Mouse (Mus musculus) MEL (cell line): ENCODE measurements around the gene 2810459M11Rik.

Experiments
- CTCF ChIP-seq, 3 experiments: IDR thresholded peaks in 2 of 3; conservative IDR thresholded peaks in 1 of 3; 2 replicates each; pipeline ENCODE4 v1.5.1; 2011 to 2012; ENCODE audit warnings: low read length in 3 of 3, low read depth in 2 of 3, mild to moderate bottlenecking in 2 of 3, improper control_type of control experiment in 1 of 3, inconsistent platforms in 1 of 3, mixed read lengths in 1 of 3, moderate library complexity in 1 of 3; ENCODE audit not compliant: control insufficient read depth in 1 of 3, insufficient read depth in 1 of 3, poor library complexity in 1 of 3, severe bottlenecking in 1 of 3
- EP300 ChIP-seq, 2 experiments: IDR thresholded peaks; 2 replicates each; pipeline ENCODE4 v1.6.1; 2011; ENCODE audit warnings: improper control_type of control experiment in 2 of 2, low read length in 2 of 2, low read depth in 1 of 2, mild to moderate bottlenecking in 1 of 2
- GATA1 ChIP-seq: IDR thresholded peaks from 2 replicates; pipeline ENCODE4 v1.6.1; 2011; ENCODE audit warnings: low read depth, low read length, improper control_type of control experiment
- MYB ChIP-seq: IDR thresholded peaks from 2 replicates; pipeline ENCODE4 v1.6.1; 2011; ENCODE audit warnings: mild to moderate bottlenecking, low read depth, low read length, improper control_type of control experiment
- POLR2A ChIP-seq, 2 experiments: IDR thresholded peaks; 2 replicates each; pipeline ENCODE4 v1.6.1; 2011 to 2012; ENCODE audit warnings: low read length in 2 of 2, mild to moderate bottlenecking in 2 of 2, control low read depth in 1 of 2, improper control_type of control experiment in 1 of 2, low read depth in 1 of 2, moderate library complexity in 1 of 2; ENCODE audit not compliant: control insufficient read depth in 1 of 2, insufficient read depth in 1 of 2, poor library complexity in 1 of 2

DNA sequence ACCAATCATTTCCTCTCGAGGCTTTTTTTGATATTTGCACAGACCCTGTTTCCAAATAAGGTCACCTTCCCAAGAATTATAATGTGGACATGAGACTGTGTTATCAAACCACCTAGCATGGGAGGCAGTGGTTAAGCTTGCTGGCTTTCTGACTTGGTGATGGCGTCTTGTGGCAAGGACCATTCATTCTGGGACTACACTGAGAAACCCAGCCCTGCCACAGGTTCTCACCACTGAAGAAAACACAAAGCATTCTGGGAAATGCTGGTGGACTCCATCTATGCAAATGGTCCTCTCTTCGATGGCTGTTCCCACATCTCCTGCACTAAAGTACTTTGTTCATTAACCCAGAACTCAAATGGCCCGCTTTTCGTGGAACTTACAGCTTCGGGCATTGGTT lies 39.6 kb upstream of the 2810459M11Rik start:
- TF ChIP-seq GATA1 = no peak
- no peak for TF ChIP-seq POLR2A (IDR thresholded peaks at IDR 0.05; ENCODE audit: control insufficient read depth in 1 of 2, insufficient read depth in 1 of 2, low read depth in 1 of 2, low read length in 2 of 2, poor library complexity in 1 of 2)
- TF ChIP-seq CTCF (IDR thresholded peaks at IDR 0.05 in 2 of 3, conservative IDR thresholded peaks at IDR 0.05 in 1 of 3; ENCODE audit: control insufficient read depth in 1 of 3, insufficient read depth in 1 of 3, low read depth in 2 of 3, low read length in 3 of 3, poor library complexity in 1 of 3, severe bottlenecking in 1 of 3) = no peak
- TF ChIP-seq EP300 (IDR thresholded peaks at IDR 0.05; ENCODE audit: low read depth in 1 of 2, low read length in 2 of 2) = no peak
- no peak for TF ChIP-seq MYB
